Mouse (Mus musculus) heart, embryonic 15.5 days (tissue): Measurements from ENCODE around the gene Gm10322. TPM values are rescaled to one million over a fixed set of nuclear protein-coding genes. Genes with fewer than 3 reads are reported as not detected.
A peak's percentile ranks its signal among the peaks of the same experiment; 100 is the strongest.

Source experiments
- ATAC-seq: fragments of 200-750 bp; cut with Nextera tagmentation; replicated peaks from 2 replicates; pipeline ENCODE4 v1.8.0; 2017; ENCODE audit warnings: low read depth, moderate TSS enrichment; ENCODE audit not compliant: insufficient number of reproducible peaks, insufficient read depth, low FRiP score
- H3K27ac ChIP-seq: fragments of 300-500 bp; sonication (generic); 2 replicates; pipeline ENCODE4 v1.5.1; 2015; ENCODE audit warnings: mild to moderate bottlenecking, inconsistent platforms
- H3K27me3 ChIP-seq: fragments of 300-500 bp; sonication (generic); 2 replicates; pipeline ENCODE4 v1.6.1; 2015; ENCODE audit warnings: inconsistent platforms
- H3K36me3 ChIP-seq: fragments of 300-500 bp; sonication (generic); 2 replicates; pipeline ENCODE4 v1.6.1; 2015; ENCODE audit warnings: mild to moderate bottlenecking, inconsistent platforms
- H3K4me1 ChIP-seq: fragments of 300-500 bp; sonication (generic); replicated peaks from 2 replicates; pipeline ENCODE4 v1.6.1; 2015; ENCODE audit warnings: inconsistent platforms
- H3K4me2 ChIP-seq: fragments of 300-500 bp; sonication (generic); 2 replicates; pipeline ENCODE4 v1.6.1; 2015; ENCODE audit warnings: inconsistent platforms, mild to moderate bottlenecking, moderate library complexity
- H3K4me3 ChIP-seq: fragments of 300-500 bp; sonication (generic); 2 replicates; pipeline ENCODE4 v1.5.1; 2015; ENCODE audit warnings: mild to moderate bottlenecking, inconsistent platforms
- H3K9ac ChIP-seq: fragments of 300-500 bp; sonication (generic); 2 replicates; pipeline ENCODE4 v1.6.1; 2015; ENCODE audit warnings: mild to moderate bottlenecking, inconsistent platforms
- H3K9me3 ChIP-seq: fragments of 300-500 bp; sonication (generic); replicated peaks from 2 replicates; pipeline ENCODE4 v1.6.1; 2016; ENCODE audit warnings: inconsistent platforms
- WGBS: fragments of 180-500 bp; shearing (Covaris S2); methylation state at CpG from one replicate; pipeline ENCODE4 v1.1.7; 2015; ENCODE audit warnings: mixed read lengths; 5-methylcytosine and 5-hydroxymethylcytosine counted together
- polyA plus RNA-seq: library from polyadenylated mRNA; unstranded; fragments of >200 nt; fragmentation: Nextera tagmentation; extraction: Ambion mirVana; gene quantifications from 2 replicates; pipeline ENCODE4 v1.2.1, GENCODE M21; 2015

Gm10322 gene
- polyA plus RNA-seq, 1 experiment from 2014 or later = not detected

DNA sequence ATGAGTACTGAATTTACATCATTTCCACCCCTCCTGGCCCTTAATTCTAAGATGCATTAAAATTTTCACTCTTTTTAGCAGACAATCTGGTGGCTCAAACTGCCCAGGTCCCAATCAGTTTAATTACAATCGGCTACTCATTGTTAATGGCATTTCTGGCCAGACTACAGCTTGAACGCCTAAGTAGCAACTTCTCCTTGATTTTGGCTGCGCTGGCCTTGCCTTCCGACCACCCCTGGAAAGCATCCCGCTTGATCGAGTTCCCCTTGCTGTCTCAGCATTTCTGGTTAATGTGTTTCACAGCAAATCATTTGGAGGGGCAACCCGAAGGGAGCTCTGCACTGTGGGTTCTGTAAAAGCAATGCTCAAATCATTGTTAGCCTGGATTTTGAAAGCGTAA is 13.8 kb upstream of the Gm10322 start:
- H3K9me3 ChIP-seq = no peaks in the 10 kb centered on the region
- no peaks in the 10 kb centered on the region for H3K36me3 ChIP-seq
- H3K4me1 ChIP-seq = peaks cover 14% of the 10 kb centered on the region
- no peak overlapping the region for H3K9ac ChIP-seq
- H3K4me2 ChIP-seq = no peak overlapping the region
- no peak overlapping the region for H3K4me3 ChIP-seq
- H3K27me3 ChIP-seq = no peaks in the 10 kb centered on the region
- 76% methylated on average over 8 of the region's 8 CpGs for WGBS
- no peak for ATAC-seq
- no peak overlapping the region for H3K27ac ChIP-seq

DNA sequence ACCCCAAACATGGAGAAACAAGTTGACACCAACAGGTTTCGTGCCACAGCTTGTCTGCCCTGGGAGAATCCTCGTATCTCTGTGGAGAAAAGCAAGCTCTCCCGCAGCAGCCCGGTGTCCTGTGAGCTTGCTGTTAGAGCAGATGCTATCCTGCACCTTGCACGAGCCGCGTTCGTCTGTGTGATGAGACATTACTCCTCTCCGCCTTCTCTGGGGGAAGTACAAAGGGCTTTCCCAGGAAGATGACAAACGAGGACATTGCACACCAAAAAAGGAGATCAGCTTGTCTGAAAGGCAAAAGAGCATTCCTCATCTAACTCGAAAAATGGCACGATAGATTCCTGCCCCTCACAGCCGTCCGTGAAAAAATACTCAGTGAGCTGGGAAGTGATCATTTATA is 13.0 kb upstream of the Gm10322 start:
- H3K9ac ChIP-seq = no peak overlapping the region
- no peak overlapping the region for H3K27ac ChIP-seq
- no peak for ATAC-seq
- 76% methylated on average over 14 of the region's 14 CpGs for WGBS
- no peaks in the 10 kb centered on the region for H3K9me3 ChIP-seq
- H3K27me3 ChIP-seq = no peaks in the 10 kb centered on the region
- no peak overlapping the region for H3K4me2 ChIP-seq
- H3K36me3 ChIP-seq = no peaks in the 10 kb centered on the region
- H3K4me1 ChIP-seq = peaks cover 14% of the 10 kb centered on the region
- no peak overlapping the region for H3K4me3 ChIP-seq

DNA sequence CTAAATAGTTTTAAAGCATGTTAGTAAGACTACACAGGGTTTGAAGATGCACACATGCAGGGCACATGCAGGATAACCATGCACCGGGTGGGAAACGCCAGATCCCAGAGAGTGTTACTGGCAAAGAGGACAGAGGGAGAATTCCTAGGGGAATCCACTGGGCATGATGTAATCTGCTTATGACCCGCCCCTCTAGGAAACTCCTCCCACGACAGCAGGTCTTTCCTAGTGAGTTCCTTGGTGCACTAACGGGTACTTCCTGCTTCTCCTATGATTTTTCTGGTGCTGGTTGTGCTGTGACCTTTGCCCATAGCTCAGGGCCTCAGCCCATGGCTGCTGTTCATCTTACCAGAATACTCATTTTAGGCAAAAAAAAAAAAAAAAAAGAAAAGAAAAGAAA is 12.0 kb upstream of the Gm10322 start:
- no peak for ATAC-seq
- Histone ChIP-seq H3K4me1 (peaks cover 14% of the 10 kb centered on the region), H3K27me3 (no peaks in the 10 kb centered on the region), H3K9ac (no peak overlapping the region), H3K4me2 (no peak overlapping the region), H3K4me3 (no peak overlapping the region), H3K36me3 (no peaks in the 10 kb centered on the region), H3K27ac (no peak overlapping the region), H3K9me3 (no peaks in the 10 kb centered on the region)
- 59% methylated on average over 5 of the region's 5 CpGs for WGBS

DNA sequence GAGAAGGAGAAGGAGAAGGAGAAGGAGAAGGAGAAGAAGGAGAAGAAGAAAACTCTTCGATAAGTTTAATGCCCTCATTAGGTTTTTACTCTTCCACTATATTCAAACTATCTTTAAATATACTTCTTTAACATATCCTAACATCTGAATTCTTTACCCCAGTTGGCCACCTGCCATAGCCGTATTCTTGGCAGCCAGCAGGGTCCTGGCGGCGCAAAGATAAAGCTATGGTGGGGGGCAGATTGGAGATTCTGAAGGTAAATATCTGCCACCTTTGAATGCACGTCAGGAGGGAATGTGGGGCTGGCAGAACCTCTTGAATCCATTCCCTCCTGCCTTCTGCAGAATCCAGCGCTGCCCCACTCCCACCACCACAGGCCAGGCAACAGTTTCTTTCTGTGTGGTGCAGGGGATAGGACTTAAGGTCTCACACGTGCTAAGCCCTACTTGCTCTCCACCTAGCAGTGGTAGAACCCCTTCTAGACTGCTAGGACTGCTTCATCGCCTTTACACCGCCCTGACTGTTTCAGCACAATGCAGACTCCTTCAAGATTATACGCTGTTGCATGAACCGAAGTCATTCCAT is 10.9 kb upstream of the Gm10322 start:
- no peak overlapping the region for H3K9ac ChIP-seq
- 62% methylated on average over 11 of the region's 11 CpGs for WGBS
- H3K36me3 ChIP-seq = no peaks in the 10 kb centered on the region
- no peak for ATAC-seq
- H3K4me1 ChIP-seq = peaks cover 14% of the 10 kb centered on the region
- no peak overlapping the region for H3K4me3 ChIP-seq
- H3K27ac ChIP-seq = no peak overlapping the region
- no peak overlapping the region for H3K4me2 ChIP-seq
- no peaks in the 10 kb centered on the region for H3K27me3 ChIP-seq
- H3K9me3 ChIP-seq = no peaks in the 10 kb centered on the region

DNA sequence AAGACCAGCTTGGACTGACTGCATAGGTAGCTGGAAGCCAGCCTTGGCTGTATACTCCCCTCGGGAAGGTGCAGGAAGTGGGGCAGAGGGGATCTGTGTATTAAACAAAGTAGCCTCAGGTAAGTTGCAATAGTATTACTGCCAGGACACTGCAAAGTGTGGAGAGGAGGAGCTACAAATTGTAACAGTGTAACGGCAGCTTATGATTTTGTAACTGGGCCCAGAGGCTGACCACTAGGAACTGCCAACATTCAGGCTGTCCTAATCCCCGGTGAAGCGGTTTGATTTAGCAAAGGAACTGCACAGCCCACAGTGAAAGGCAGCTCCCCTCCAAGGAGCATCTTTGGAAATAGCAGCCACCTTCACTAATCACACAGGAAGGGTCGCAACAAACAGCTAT is 2.6 kb upstream of the Gm10322 start:
- ATAC-seq = no peak
- Histone ChIP-seq H3K36me3 (no peaks in the 10 kb centered on the region), H3K4me3 (no peak overlapping the region), H3K4me1 (peaks cover 26% of the 10 kb centered on the region), H3K9me3 (no peaks in the 10 kb centered on the region), H3K27ac (no peak overlapping the region), H3K9ac (no peak overlapping the region), H3K27me3 (no peaks in the 10 kb centered on the region), H3K4me2 (no peak overlapping the region)
- WGBS = 75% methylated on average over 5 of the region's 5 CpGs

DNA sequence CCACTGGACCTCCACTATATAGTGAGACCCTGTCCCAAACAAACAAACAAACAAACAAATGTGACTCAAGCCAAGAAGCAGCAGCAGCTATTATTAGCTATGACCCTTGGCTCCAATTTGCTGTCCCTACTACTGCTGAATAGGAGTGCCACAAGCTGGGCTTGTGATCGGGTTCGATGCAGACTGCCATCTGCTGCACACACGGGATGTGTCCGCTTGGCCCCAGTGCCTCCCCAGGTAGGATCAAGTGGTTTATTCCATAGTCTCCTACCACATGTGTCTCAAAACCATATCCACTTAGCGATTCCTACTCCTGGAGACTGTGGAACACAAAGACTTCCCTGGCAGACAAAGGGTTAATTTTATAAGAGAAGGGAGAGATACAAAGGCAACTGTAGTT is 1.7 kb upstream of the Gm10322 start:
- ATAC-seq = no peak

DNA sequence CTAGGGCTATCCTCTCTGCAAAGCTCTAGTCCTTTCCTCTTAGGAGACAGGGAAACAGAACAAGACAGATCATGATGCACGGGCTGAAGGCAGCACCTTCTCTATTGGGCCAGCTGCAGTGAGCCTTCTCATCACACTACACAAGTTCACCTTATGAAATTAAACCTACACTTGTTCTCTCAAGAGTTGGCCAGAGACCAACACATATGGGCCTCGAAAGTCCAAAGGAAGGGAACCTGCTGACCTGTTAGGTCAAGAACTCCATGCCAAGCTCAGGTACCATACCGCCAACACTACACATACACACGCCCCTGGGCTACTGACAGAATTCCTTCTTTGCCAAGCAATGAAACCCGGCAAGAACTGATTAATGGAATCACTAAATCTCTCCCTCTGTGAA is 452 bp upstream of the Gm10322 start:
- H3K27me3 ChIP-seq = no peaks in the 10 kb centered on the region
- H3K4me3 ChIP-seq = peak overlapping the region; percentile 85
- H3K4me1 ChIP-seq = peaks cover 26% of the 10 kb centered on the region
- peak overlapping the region; percentile 15; the same call in 1 of the 2 replicates for H3K27ac ChIP-seq
- H3K4me2 ChIP-seq = peak overlapping the region; percentile 86
- no peak for ATAC-seq
- H3K36me3 ChIP-seq = no peaks in the 10 kb centered on the region
- 27% methylated on average over 5 of the region's 5 CpGs for WGBS
- peak overlapping the region; percentile 90 for H3K9ac ChIP-seq
- no peaks in the 10 kb centered on the region for H3K9me3 ChIP-seq

More for the DNA sequence above, 1.7 kb upstream of the Gm10322 start:
- H3K4me3 ChIP-seq = no peak overlapping the region
- 74% methylated on average over 5 of the region's 5 CpGs for WGBS
- peaks cover 26% of the 10 kb centered on the region for H3K4me1 ChIP-seq
- no peaks in the 10 kb centered on the region for H3K9me3 ChIP-seq
- no peaks in the 10 kb centered on the region for H3K36me3 ChIP-seq
- no peak overlapping the region for H3K9ac ChIP-seq
- H3K27me3 ChIP-seq = no peaks in the 10 kb centered on the region
- H3K27ac ChIP-seq = no peak overlapping the region
- H3K4me2 ChIP-seq = 0 out of 2 replicates have a peak overlapping the region, but pooled peaks have one; percentile 86

DNA sequence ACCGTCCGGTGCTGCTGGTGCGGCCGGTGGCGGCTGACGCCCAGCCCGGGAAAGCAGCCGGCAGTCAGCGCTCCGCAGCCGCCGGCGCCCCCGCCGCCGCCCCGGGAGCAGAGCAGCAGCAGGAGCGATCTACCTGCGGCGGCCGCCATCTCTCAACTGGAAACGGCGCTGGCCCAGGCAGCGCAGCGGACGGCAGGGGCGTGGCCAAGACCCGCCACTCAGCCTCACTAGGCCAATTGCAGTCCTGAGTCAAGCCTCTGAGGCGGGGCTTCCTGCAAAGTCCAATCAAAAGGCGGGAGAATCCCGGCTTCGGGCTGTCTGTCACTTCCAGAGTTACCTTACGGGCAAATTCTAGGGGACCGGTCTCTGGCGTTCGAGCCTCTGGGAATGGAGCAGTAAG is 659 bp downstream of the Gm10322 start, which contains the start of gene Mcu:
Gene Mcu, minus strand, starts transcription at position 171 of the 400 bp plus-strand sequence.
- peak; percentile 99 for ATAC-seq
- under 1% methylated on average over 33 of the region's 36 CpGs for WGBS

DNA sequence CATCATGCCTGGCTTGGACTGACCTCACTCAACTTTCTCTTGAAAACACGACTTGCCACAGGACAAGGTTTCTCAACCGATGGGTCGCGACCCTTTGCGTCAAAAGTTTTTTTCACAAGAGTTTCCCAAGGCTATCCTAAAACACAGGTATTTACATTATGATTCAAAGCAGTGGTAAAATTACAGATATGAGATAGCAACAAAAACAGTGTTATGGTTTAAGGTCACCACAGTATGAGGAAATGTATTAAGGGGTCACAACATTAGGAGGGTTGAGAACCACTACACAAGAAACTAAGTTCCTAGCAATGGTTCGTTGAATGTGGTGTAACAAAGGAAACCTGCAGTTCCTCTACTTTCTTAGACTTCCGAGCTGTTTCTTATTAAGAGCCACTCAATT is 1.9 kb downstream of the Gm10322 start:
- H3K27ac ChIP-seq = no peak overlapping the region
- H3K4me2 ChIP-seq = no peak overlapping the region
- WGBS = 89% methylated on average over 7 of the region's 7 CpGs
- no peak overlapping the region for H3K9ac ChIP-seq
- H3K36me3 ChIP-seq = no peaks in the 10 kb centered on the region
- H3K4me3 ChIP-seq = no peak overlapping the region
- H3K27me3 ChIP-seq = no peaks in the 10 kb centered on the region
- peaks cover 26% of the 10 kb centered on the region for H3K4me1 ChIP-seq
- no peaks in the 10 kb centered on the region for H3K9me3 ChIP-seq
- ATAC-seq = no peak

More for the DNA sequence above, 659 bp downstream of the Gm10322 start, which contains the start of gene Mcu:
- no peaks in the 10 kb centered on the region for H3K9me3 ChIP-seq
- H3K9ac ChIP-seq = peak within 1 kb of the TSS; percentile 90
- peaks cover 26% of the 10 kb centered on the region for H3K4me1 ChIP-seq
- H3K4me3 ChIP-seq = peak within 1 kb of the TSS; percentile 85
- peak within 1 kb of the TSS; percentile 90 for H3K27ac ChIP-seq
- no peaks in the 10 kb centered on the region for H3K27me3 ChIP-seq
- no peaks in the 10 kb centered on the region for H3K36me3 ChIP-seq
- H3K4me2 ChIP-seq = peak within 1 kb of the TSS; percentile 86

DNA sequence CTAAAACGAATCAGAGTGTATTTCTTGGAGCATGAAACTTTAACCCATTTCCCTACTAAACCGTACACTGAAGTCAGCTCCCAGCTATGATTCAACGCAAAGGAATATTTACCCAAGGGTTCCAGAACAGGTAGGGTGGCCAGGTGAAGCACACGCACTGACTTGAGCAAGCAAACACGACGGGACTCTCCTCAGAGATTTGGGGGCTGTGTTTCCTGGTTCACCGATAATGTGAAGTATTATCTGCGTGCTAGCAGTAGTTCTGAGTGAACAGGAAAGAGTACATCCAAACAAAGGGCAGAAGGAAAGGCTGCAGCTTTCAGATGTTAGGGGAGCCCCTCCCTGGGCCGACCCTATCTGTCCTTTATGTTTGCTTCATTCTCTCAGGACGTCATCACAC is 5.5 kb downstream of the Gm10322 start:
- 52% methylated on average over 10 of the region's 10 CpGs for WGBS
- no peaks in the 10 kb centered on the region for H3K9me3 ChIP-seq
- H3K4me1 ChIP-seq = peaks cover 4% of the 10 kb centered on the region
- H3K4me3 ChIP-seq = no peak overlapping the region
- no peaks in the 10 kb centered on the region for H3K27me3 ChIP-seq
- no peaks in the 10 kb centered on the region for H3K36me3 ChIP-seq
- H3K27ac ChIP-seq = no peak overlapping the region
- no peak overlapping the region for H3K4me2 ChIP-seq
- ATAC-seq = no peak
- H3K9ac ChIP-seq = no peak overlapping the region

DNA sequence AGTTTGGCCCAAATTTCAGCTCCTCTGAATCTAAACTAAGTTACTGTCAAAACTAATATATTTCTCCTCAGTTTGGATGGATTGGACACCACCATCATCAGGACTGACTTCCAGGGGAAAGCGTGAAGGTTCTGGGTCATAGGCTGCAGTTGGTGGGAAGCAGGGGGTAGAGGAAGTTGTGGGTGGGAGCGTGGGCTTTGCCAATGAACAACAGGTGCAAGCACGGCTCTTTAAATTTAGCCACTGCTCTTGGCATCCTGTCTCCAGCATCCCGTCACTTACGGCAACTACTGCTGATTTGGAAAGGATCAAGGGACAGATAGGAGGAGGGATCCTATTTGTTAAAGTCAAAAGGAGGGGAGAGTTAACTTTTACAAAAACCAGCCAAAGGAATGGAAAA is 7.6 kb downstream of the Gm10322 start:
- H3K4me1 ChIP-seq = no peaks in the 10 kb centered on the region
- no peaks in the 10 kb centered on the region for H3K9me3 ChIP-seq
- 49% methylated on average over 5 of the region's 5 CpGs for WGBS
- ATAC-seq = no peak
- H3K36me3 ChIP-seq = no peaks in the 10 kb centered on the region
- no peak overlapping the region for H3K9ac ChIP-seq
- H3K27me3 ChIP-seq = no peaks in the 10 kb centered on the region
- H3K27ac ChIP-seq = no peak overlapping the region
- no peak overlapping the region for H3K4me2 ChIP-seq
- no peak overlapping the region for H3K4me3 ChIP-seq
